Mouse (Mus musculus) adrenal gland, postnatal 14 days (tissue): Measurements from ENCODE around the gene Selenoh. TPM values are rescaled to one million over a fixed set of nuclear protein-coding genes. Genes with fewer than 3 reads are reported as not detected.

ENCODE experiments used
- DNase-seq: peaks from one replicate; pipeline ENCODE4 v3.0.0; 2021; ENCODE audit warnings: mixed read lengths
- total RNA-seq: library from RNA; stranded (reverse); gene quantifications from 2 replicates; pipeline ENCODE4 v1.2.3, GENCODE M21; 2021

Gene Selenoh
- total RNA-seq, 1 experiment from 2014 or later: 44.8 TPM

- DNase-seq: no peak
These were observed 38.6 kb downstream of the Selenoh start for GRCm38 (mm10) chr2:84632001-84632400.

DNA sequence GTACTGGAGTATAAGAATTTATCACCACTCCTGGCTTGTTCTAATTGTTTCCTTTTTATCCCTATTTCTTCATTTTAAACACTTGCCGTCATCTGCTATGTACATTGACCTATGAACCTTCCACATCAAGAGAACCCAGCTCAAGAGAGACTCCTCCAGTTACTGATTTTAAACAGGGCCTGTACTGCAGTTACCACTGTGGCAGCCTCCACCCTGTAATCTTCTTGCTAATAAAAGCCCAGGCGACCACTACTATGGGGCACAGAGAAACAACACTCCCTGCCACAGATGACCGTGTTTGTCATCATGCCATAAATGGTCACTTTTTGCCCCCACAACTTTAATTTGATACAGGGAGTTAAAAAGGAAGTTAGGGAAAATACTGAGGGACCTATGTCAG lies 43.5 kb downstream of the Selenoh start:
- DNase-seq: no peak

DNA sequence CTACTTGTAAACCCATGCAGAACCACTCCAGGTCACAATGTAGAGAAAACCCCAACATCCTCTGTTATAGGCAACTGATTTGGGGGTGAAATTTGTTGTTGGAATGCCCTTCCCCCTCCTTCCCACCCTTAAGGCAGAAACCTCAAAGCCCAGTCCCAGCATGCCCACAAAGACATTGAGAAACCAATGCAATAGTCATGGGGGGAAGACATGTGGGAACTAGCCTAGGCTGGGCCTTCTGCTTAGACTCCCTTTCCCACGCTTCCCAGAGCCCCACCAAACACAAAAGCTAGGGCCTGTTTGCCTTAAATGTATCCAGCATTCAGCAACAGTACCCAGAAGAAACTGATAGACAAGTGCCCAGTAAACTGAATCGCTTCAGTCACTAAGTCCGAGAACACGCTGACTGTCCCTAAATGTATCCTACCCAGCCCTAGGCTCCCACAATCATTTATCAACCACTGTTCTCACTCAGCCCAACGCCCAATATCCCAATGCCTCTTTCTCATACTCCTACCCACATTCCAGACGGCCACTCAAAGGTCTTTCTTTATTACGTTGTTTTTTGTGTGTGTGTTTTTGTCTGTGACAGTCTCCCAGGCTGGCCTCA lies 44.1 kb downstream of the Selenoh start:
- DNase-seq: no peak

DNA sequence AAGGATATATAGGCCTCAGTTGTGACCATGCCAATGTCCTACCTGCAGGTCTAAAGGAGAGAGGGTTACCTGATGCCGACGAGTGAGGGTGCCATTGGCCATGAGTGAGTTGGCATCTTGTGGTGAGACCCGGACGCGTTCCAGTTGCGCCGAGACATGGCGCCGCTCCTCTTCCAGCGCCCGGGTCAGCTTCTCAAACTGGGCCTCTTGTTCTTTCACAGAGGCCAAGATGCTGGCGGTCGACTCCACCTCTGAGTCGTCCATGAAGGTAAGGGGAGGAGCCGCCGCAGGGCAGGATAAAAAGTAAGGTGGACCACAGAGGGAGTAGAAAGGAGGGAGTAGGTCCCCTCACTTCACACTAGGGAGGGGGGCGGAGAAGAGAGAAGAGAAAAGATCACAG lies 46.4 kb downstream of the Selenoh start:
- no peak for DNase-seq

DNA sequence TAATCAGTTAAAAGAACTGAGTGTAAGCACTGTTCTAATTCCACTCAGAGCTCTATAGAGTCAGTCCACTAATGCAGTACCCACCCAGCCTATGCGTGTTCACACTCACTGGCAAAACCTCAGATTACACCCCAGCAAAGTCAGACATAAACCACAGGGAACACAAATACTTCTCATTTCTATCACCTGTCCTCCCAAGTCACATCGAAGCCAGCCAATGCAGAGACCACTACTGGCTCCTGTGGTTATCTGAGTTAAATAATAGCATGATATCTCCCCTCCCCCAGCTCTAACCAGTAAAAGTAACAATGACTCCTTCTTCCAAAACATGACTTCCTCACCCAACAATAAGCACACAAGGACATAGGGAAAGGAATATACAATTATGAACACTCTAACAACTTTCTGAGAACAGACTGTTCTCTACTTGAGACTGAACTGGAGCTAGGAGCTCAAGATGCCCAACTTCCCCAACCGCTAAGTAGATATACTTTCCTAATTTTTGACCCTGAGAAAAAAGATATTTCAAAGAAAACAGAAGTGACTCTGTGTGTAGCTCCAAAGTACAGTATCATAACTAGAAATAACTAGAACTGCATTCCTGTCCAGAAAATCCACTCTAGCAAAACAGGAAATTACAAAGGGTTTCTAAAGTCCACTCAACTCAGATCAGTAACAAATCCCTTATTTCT lies 47.0 kb downstream of the Selenoh start:
- no peak for DNase-seq

DNA sequence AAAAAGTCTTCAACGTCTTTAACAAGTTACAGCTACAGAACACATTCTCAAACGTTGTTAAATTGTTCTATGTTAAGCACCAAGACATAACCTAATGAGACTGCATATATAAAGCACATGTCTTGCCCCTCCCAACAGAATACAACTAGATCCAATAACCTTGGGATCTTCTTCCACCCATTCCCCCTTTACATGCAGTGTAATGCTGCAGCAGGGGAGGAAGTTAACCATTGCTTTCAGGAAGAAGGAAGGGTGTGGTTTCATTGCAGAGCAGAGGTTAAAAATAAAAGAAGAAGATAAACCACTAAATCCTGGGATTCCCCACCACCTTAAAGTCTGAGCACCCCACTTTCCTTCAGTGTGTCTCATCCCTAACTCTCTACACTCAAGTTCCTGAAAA lies 47.9 kb downstream of the Selenoh start:
- no peak for DNase-seq

DNA sequence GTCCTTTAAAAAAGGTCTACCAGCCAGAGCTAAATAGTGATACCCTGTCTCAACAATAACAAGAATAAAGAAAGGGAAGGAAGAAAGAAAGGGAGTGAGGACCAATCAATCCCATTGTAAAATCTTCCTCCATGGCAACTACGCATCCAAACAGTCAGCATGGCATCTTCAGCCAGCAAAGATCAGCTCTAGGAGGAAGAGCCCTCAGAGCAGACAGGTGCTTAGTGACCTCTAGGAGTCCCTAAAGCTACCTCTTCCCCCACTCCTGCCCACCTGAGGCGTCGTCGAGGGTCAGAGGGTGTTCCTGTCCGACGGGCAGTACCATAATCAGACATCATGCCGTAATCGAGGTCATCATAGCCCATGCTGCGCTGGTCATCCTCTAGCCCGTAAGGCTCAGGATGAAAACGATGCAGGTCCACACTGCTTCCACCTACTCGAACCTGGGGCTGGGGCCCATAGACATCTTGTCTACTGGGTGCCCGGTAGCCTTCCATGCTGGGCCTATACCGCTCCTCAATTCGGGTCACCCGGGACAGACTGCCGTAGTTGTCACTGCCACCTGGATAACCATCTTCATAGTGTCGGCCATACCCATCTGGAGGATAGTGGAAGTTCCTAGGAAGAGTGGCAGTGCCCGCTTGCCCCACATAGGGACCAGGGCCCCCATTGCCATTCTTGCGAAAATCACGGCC lies 50.8 kb downstream of the Selenoh start:
- no peak for DNase-seq

Other genes with a start within 250 kb of the Selenoh start
- gene Calcrl, start 245.4 kb downstream of the Selenoh start, total RNA-seq: 28.1 and 38.0 TPM in 2 replicates
- gene Tfpi, start 194.0 kb downstream of the Selenoh start, total RNA-seq: 39.4 and 44.2 TPM in 2 replicates
- 133 and 134 TPM in 2 replicates for gene Ctnnd1, start 20.0 kb downstream of the Selenoh start, total RNA-seq
- not detected in 2 replicates for gene Btbd18, start 11.7 kb downstream of the Selenoh start, total RNA-seq
- not detected in 2 replicates for gene Gm28635, start 7.3 kb upstream of the Selenoh start, total RNA-seq
- gene Med19, start 7.6 kb upstream of the Selenoh start, total RNA-seq: 20.9 and 21.4 TPM in 2 replicates
- 102 and 103 TPM in 2 replicates for gene Tmx2, start 8.4 kb upstream of the Selenoh start, total RNA-seq
- gene Zdhhc5, start 44.4 kb upstream of the Selenoh start, total RNA-seq: 52.8 and 58.1 TPM in 2 replicates
- 14.5 and 15.7 TPM in 2 replicates for gene Clp1, start 56.6 kb upstream of the Selenoh start, total RNA-seq
- 6.5 and 8.6 TPM in 2 replicates for gene Ypel4, start 63.3 kb upstream of the Selenoh start, total RNA-seq
- gene Gm19426, start 72.9 kb upstream of the Selenoh start, total RNA-seq: 5.2 and 5.3 TPM in 2 replicates
- 73.1 and 93.2 TPM in 2 replicates for gene Serping1, start 104.7 kb upstream of the Selenoh start, total RNA-seq
- 45.6 and 48.7 TPM in 2 replicates for gene Ube2l6, start 128.1 kb upstream of the Selenoh start, total RNA-seq
- gene Smtnl1, start 151.9 kb upstream of the Selenoh start, total RNA-seq: not detected in 2 replicates
- 54.2 and 73.7 TPM in 2 replicates for gene Timm10, start 156.2 kb upstream of the Selenoh start, total RNA-seq
- 5.2 and 9.3 TPM in 2 replicates for gene Slc43a1, start 168.1 kb upstream of the Selenoh start, total RNA-seq
- 1.6 and 2.6 TPM in 2 replicates for gene Rtn4rl2, start 215.9 kb upstream of the Selenoh start, total RNA-seq